Mouse (Mus musculus): ENCODE measurements around the gene Nova2. TPM values are rescaled to one million over a fixed set of nuclear protein-coding genes. Genes with fewer than 3 reads are reported as not detected.
A peak's percentile ranks its signal among the peaks of the same experiment; 100 is the strongest.

The Nova2 gene
- polyA plus RNA-seq, 1 experiment from 2014 or later: 9.1 TPM

GRCm38 (mm10) chr7:18893651-18894430 is 31.8 kb upstream of the Nova2 start:
- Histone ChIP-seq H3K4me1 (ENCODE audit: control insufficient read depth, insufficient read depth, low read length) (peaks cover 16% of the 10 kb centered on the region), H3K4me2 (peak overlapping the region; percentile 60), H3K9me3 (ENCODE audit: control insufficient read depth, low read length) (no peaks in the 10 kb centered on the region), H3K9ac (ENCODE audit: low read length) (peak overlapping the region; percentile 54), H3K36me3 (ENCODE audit: control insufficient read depth, insufficient read depth, low read length) (no peaks in the 10 kb centered on the region), H3K27ac (ENCODE audit: low read depth, low read length) (no peak overlapping the region), H3K4me3 (ENCODE audit: low read depth, low read length) (peak overlapping the region; percentile 28), H3K27me3 (ENCODE audit: control insufficient read depth, insufficient read depth, low read length) (peaks cover 12% of the 10 kb centered on the region)
- WGBS: 1% methylated on average over 41 of the region's 41 CpGs
- DNase-seq (ENCODE audit: low spot score, missing footprints) (peak; percentile 92), ATAC-seq (ENCODE audit: low FRiP score) (peak; percentile 45)

DNA sequence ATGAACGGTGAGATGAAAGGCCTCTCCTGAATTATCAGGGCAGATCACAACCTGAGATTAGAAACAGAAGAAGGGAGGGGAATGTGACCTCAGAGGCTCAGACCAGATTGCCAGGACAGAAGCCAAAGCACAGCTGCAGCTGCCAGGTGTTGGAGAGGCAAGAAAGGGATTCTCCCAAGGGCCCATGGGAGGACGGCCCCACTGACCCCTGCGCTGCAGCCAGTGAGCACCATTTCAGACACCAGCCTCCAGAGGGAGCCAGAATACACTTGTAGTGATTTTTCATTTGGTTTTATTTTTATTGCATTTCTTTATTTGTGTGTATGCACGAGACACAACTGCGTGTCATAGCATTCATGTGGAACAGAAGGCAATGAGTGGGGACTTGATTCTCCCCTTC is 29.2 kb upstream of the Nova2 start:
- no peak overlapping the region for H3K9ac ChIP-seq (ENCODE audit: low read length)
- peaks cover 12% of the 10 kb centered on the region for H3K27me3 ChIP-seq (ENCODE audit: control insufficient read depth, insufficient read depth, low read length)
- H3K4me1 ChIP-seq (ENCODE audit: control insufficient read depth, insufficient read depth, low read length): peaks cover 16% of the 10 kb centered on the region
- no peaks in the 10 kb centered on the region for H3K9me3 ChIP-seq (ENCODE audit: control insufficient read depth, low read length)
- H3K4me3 ChIP-seq (ENCODE audit: low read depth, low read length): no peak overlapping the region
- H3K36me3 ChIP-seq (ENCODE audit: control insufficient read depth, insufficient read depth, low read length): no peaks in the 10 kb centered on the region; the same call in 1 of the 2 replicates
- DNase-seq (ENCODE audit: low spot score, missing footprints): peak; percentile 91
- H3K4me2 ChIP-seq: no peak overlapping the region
- WGBS: 40% methylated on average over 5 of the region's 5 CpGs
- H3K27ac ChIP-seq (ENCODE audit: low read depth, low read length): no peak overlapping the region
- 0 out of 2 replicates have a peak, but pooled peaks have one; percentile 19 for ATAC-seq (ENCODE audit: low FRiP score)

DNA sequence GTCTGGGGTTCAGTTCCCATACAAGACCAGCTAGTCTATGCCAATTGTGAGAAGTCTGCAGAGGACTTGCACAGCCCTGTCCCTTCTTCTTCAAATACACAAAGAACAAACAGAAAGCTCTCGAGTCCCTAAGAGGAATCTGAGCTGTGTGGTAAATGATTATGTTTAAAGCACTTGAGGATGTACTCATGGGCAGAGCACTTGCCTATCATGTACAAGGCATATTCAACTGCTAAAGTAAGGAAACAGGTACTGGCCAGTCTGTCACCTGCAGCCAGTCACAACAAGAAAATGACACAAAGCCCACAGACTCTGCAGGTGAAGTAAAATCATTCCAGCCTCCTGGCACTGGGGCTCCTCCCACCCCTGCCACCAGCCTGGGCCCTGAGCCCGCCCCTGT is 25.2 kb upstream of the Nova2 start:
- Histone ChIP-seq H3K36me3 (ENCODE audit: control insufficient read depth, insufficient read depth, low read length) (no peaks in the 10 kb centered on the region; the same call in 1 of the 2 replicates), H3K4me1 (ENCODE audit: control insufficient read depth, insufficient read depth, low read length) (peaks cover 3% of the 10 kb centered on the region; the same call in 1 of the 2 replicates), H3K9ac (ENCODE audit: low read length) (no peak overlapping the region), H3K27me3 (ENCODE audit: control insufficient read depth, insufficient read depth, low read length) (no peaks in the 10 kb centered on the region), H3K4me3 (ENCODE audit: low read depth, low read length) (no peak overlapping the region), H3K9me3 (ENCODE audit: control insufficient read depth, low read length) (no peaks in the 10 kb centered on the region), H3K27ac (ENCODE audit: low read depth, low read length) (no peak overlapping the region), H3K4me2 (no peak overlapping the region)
- ATAC-seq (ENCODE audit: low FRiP score) (no peak), DNase-seq (ENCODE audit: low spot score, missing footprints) (no peak)
- WGBS: 89% methylated on average over 2 of the region's 2 CpGs

- ATAC-seq (ENCODE audit: low FRiP score): no peak
- 71% methylated on average over 3 of the region's 3 CpGs for WGBS
Measured at GRCm38 (mm10) chr7:18902486-18902885, 23.2 kb upstream of the Nova2 start.

GRCm38 (mm10) chr7:18904971-18905370 is 20.7 kb upstream of the Nova2 start:
- Histone ChIP-seq H3K9ac (ENCODE audit: low read length) (no peak overlapping the region), H3K4me1 (ENCODE audit: control insufficient read depth, insufficient read depth, low read length) (peaks cover 11% of the 10 kb centered on the region), H3K36me3 (ENCODE audit: control insufficient read depth, insufficient read depth, low read length) (no peaks in the 10 kb centered on the region), H3K27me3 (ENCODE audit: control insufficient read depth, insufficient read depth, low read length) (no peaks in the 10 kb centered on the region), H3K9me3 (ENCODE audit: control insufficient read depth, low read length) (no peaks in the 10 kb centered on the region), H3K4me3 (ENCODE audit: low read depth, low read length) (no peak overlapping the region), H3K4me2 (no peak overlapping the region), H3K27ac (ENCODE audit: low read depth, low read length) (no peak overlapping the region)
- DNase-seq (ENCODE audit: low spot score, missing footprints) (no peak), ATAC-seq (ENCODE audit: low FRiP score) (no peak)
- WGBS: 88% methylated on average over 3 of the region's 3 CpGs

More at GRCm38 (mm10) chr7:18902486-18902885, 23.2 kb upstream of the Nova2 start:
- Histone ChIP-seq H3K27ac (ENCODE audit: low read depth, low read length) (no peak overlapping the region), H3K27me3 (ENCODE audit: control insufficient read depth, insufficient read depth, low read length) (no peaks in the 10 kb centered on the region), H3K4me2 (no peak overlapping the region), H3K36me3 (ENCODE audit: control insufficient read depth, insufficient read depth, low read length) (no peaks in the 10 kb centered on the region; the same call in 1 of the 2 replicates), H3K9ac (ENCODE audit: low read length) (no peak overlapping the region), H3K9me3 (ENCODE audit: control insufficient read depth, low read length) (no peaks in the 10 kb centered on the region), H3K4me3 (ENCODE audit: low read depth, low read length) (no peak overlapping the region), H3K4me1 (ENCODE audit: control insufficient read depth, insufficient read depth, low read length) (no peaks in the 10 kb centered on the region)
- DNase-seq (ENCODE audit: low spot score, missing footprints): no peak

GRCm38 (mm10) chr7:18909797-18910196 is 15.9 kb upstream of the Nova2 start:
- peak overlapping the region; percentile 69 for H3K9ac ChIP-seq (ENCODE audit: low read length)
- H3K9me3 ChIP-seq (ENCODE audit: control insufficient read depth, low read length): no peaks in the 10 kb centered on the region
- no peaks in the 10 kb centered on the region for H3K27me3 ChIP-seq (ENCODE audit: control insufficient read depth, insufficient read depth, low read length)
- H3K27ac ChIP-seq (ENCODE audit: low read depth, low read length): no peak overlapping the region
- 8% methylated on average over 17 of the region's 17 CpGs for WGBS
- ATAC-seq (ENCODE audit: low FRiP score) (no peak; the same call in 1 of the 2 replicates), DNase-seq (ENCODE audit: low spot score, missing footprints) (no peak)
- H3K4me2 ChIP-seq: peak overlapping the region; percentile 67
- H3K4me1 ChIP-seq (ENCODE audit: control insufficient read depth, insufficient read depth, low read length): peaks cover 16% of the 10 kb centered on the region
- no peaks in the 10 kb centered on the region for H3K36me3 ChIP-seq (ENCODE audit: control insufficient read depth, insufficient read depth, low read length)
- peak overlapping the region; percentile 77 for H3K4me3 ChIP-seq (ENCODE audit: low read depth, low read length)

DNA sequence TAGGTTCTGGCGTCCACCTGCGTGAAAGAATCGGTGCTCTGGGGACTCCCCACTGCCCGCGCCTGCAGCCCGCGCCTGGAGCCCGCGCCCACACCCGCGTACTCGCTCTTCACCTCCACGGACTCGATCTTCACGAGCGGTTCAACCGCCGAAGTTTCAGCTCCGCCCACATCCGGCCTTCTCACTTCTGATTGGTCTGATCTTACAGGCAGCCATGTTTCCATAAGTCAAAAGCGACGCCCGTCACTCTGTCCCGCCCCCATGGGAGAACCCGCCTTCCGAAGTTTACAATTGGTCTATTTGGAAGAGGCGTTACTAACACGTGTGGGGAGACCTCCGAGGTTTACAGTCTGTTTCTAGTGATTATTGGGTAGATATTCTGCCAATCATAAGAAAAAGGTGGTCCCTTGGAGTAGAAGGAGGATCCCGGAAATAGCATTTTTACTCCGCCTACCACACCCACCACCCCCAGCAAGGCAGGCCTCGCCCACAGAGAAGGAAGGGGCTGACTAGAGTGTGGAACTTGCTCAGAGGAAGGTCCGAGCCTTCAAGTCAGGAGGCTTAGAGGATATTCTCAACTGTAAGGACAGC is 15.4 kb upstream of the Nova2 start, which contains the start of gene Ccdc61:
Gene Ccdc61 (minus strand): TSS at position 175 of the 591 bp plus-strand sequence.
- peak within 1 kb of the TSS; percentile 67 for H3K4me2 ChIP-seq
- no peaks in the 10 kb centered on the region for H3K27me3 ChIP-seq (ENCODE audit: control insufficient read depth, insufficient read depth, low read length)
- H3K9ac ChIP-seq (ENCODE audit: low read length): peak within 1 kb of the TSS; percentile 69
- peak; percentile 99 for ATAC-seq (ENCODE audit: low FRiP score)
- H3K4me1 ChIP-seq (ENCODE audit: control insufficient read depth, insufficient read depth, low read length): peaks cover 16% of the 10 kb centered on the region
- WGBS: under 1% methylated on average over 33 of the region's 33 CpGs
- no peaks in the 10 kb centered on the region for H3K36me3 ChIP-seq (ENCODE audit: control insufficient read depth, insufficient read depth, low read length)
- H3K27ac ChIP-seq (ENCODE audit: low read depth, low read length): no peak within 1 kb of the TSS
- peak within 1 kb of the TSS; percentile 77 for H3K4me3 ChIP-seq (ENCODE audit: low read depth, low read length)
- DNase-seq (ENCODE audit: low spot score, missing footprints): peak; percentile 100
- H3K9me3 ChIP-seq (ENCODE audit: control insufficient read depth, low read length): no peaks in the 10 kb centered on the region

- ATAC-seq (ENCODE audit: low FRiP score) (no peak), DNase-seq (ENCODE audit: low spot score, missing footprints) (no peak)
- WGBS: 65% methylated on average over 4 of the region's 4 CpGs
- Histone ChIP-seq H3K9ac (ENCODE audit: low read length) (no peak overlapping the region), H3K4me3 (ENCODE audit: low read depth, low read length) (no peak overlapping the region), H3K27me3 (ENCODE audit: control insufficient read depth, insufficient read depth, low read length) (no peaks in the 10 kb centered on the region), H3K9me3 (ENCODE audit: control insufficient read depth, low read length) (no peaks in the 10 kb centered on the region), H3K4me2 (no peak overlapping the region), H3K27ac (ENCODE audit: low read depth, low read length) (no peak overlapping the region), H3K36me3 (ENCODE audit: control insufficient read depth, insufficient read depth, low read length) (no peaks in the 10 kb centered on the region), H3K4me1 (ENCODE audit: control insufficient read depth, insufficient read depth, low read length) (peaks cover 4% of the 10 kb centered on the region)
Measured at GRCm38 (mm10) chr7:18916254-18916653, 9.4 kb upstream of the Nova2 start.

GRCm38 (mm10) chr7:18917931-18918330 is 7.8 kb upstream of the Nova2 start:
- no peaks in the 10 kb centered on the region for H3K36me3 ChIP-seq (ENCODE audit: control insufficient read depth, insufficient read depth, low read length)
- H3K9ac ChIP-seq (ENCODE audit: low read length): no peak overlapping the region
- H3K4me2 ChIP-seq: no peak overlapping the region
- peaks cover 16% of the 10 kb centered on the region for H3K4me1 ChIP-seq (ENCODE audit: control insufficient read depth, insufficient read depth, low read length)
- no peak overlapping the region for H3K4me3 ChIP-seq (ENCODE audit: low read depth, low read length)
- H3K27me3 ChIP-seq (ENCODE audit: control insufficient read depth, insufficient read depth, low read length): no peaks in the 10 kb centered on the region
- no peak for ATAC-seq (ENCODE audit: low FRiP score)
- no peak overlapping the region for H3K27ac ChIP-seq (ENCODE audit: low read depth, low read length)
- WGBS: 72% methylated on average over 3 of the region's 3 CpGs
- DNase-seq (ENCODE audit: low spot score, missing footprints): no peak
- no peaks in the 10 kb centered on the region for H3K9me3 ChIP-seq (ENCODE audit: control insufficient read depth, low read length)
